Mouse (Mus musculus) heart, adult 2 months (tissue): Measurements from ENCODE around the gene Pde11a. TPM values are rescaled to one million over a fixed set of nuclear protein-coding genes. Genes with fewer than 3 reads are reported as not detected.

Experiments used
- DNase-seq, 2 experiments: peaks; one replicate each; pipeline ENCODE4 v3.0.0; 2021
- H3K27ac ChIP-seq: fragments of 200-600 bp; 2 replicates; pipeline ENCODE4 v1.8.1; 2022
- H3K27me3 ChIP-seq: fragments of 200-500 bp; 2 replicates; pipeline ENCODE4 v1.6.1; 2012; ENCODE audit warnings: mild to moderate bottlenecking, low read length, inconsistent platforms, mixed read lengths; ENCODE audit not compliant: control insufficient read depth, insufficient read depth
- H3K36me3 ChIP-seq: fragments of 200-500 bp; 2 replicates; pipeline ENCODE4 v1.6.1; 2012; ENCODE audit warnings: low read length, inconsistent platforms; ENCODE audit not compliant: control insufficient read depth, insufficient read depth
- H3K4me1 ChIP-seq: fragments of 200-500 bp; 2 replicates; pipeline ENCODE4 v1.6.1; 2011; ENCODE audit warnings: low read length; ENCODE audit not compliant: control insufficient read depth, insufficient read depth
- H3K4me3 ChIP-seq: fragments of 200-600 bp; 2 replicates; pipeline ENCODE4 v1.8.1; 2022
- H3K79me2 ChIP-seq: fragments of 200-500 bp; replicated peaks from 2 replicates; pipeline ENCODE4 v1.6.1; 2012; ENCODE audit warnings: mild to moderate bottlenecking, inconsistent platforms, low read length, moderate library complexity, mixed read lengths; ENCODE audit not compliant: control insufficient read depth, insufficient read depth
- H3K9ac ChIP-seq: fragments of 200-500 bp; 2 replicates; pipeline ENCODE4 v1.6.1; 2012; ENCODE audit warnings: low read depth, mild to moderate bottlenecking, control low read depth, inconsistent platforms, low read length, mixed read lengths
- CTCF ChIP-seq: fragments of 200-600 bp; IDR thresholded peaks from 2 replicates; pipeline ENCODE4 v1.8.1; 2022; ENCODE audit warnings: antibody characterized with exemption, mild to moderate bottlenecking, moderate library complexity
- EP300 ChIP-seq: fragments of 200-500 bp; IDR thresholded peaks from 2 replicates; pipeline ENCODE4 v1.6.1; 2011; ENCODE audit warnings: low read depth, low read length, control low read depth; ENCODE audit not compliant: insufficient read depth
- POLR2A ChIP-seq: fragments of 200-500 bp; IDR thresholded peaks from 2 replicates; pipeline ENCODE4 v1.6.1; 2011; ENCODE audit warnings: mild to moderate bottlenecking, low read depth, low read length, control low read depth; ENCODE audit not compliant: insufficient read depth
- WGBS: fragments of 180-500 bp; shearing (Covaris S2); methylation state at CpG from one replicate; pipeline ENCODE4 v1.1.7; 2018; 5-methylcytosine and 5-hydroxymethylcytosine counted together
- intact Hi-C: fragments of 180-260 bp; cut with DNase I; formaldehyde crosslinking; loops from one replicate; pipeline ENCODE4 v1.15.1; 2025
- polyA plus RNA-seq: library from polyadenylated mRNA; depleted of rRNA; stranded (reverse); fragments of >200 nt; gene quantifications from 2 replicates; pipeline ENCODE4 v1.2.3, GENCODE M21; 2012
- total RNA-seq, 2 experiments: library from RNA; stranded (reverse); gene quantifications; 2 replicates each; pipeline ENCODE4 v1.2.3; 2021

Pde11a gene
- total and polyA plus RNA-seq, 3 experiments = 0.12 to 1.4 (median 1.2) TPM

DNA sequence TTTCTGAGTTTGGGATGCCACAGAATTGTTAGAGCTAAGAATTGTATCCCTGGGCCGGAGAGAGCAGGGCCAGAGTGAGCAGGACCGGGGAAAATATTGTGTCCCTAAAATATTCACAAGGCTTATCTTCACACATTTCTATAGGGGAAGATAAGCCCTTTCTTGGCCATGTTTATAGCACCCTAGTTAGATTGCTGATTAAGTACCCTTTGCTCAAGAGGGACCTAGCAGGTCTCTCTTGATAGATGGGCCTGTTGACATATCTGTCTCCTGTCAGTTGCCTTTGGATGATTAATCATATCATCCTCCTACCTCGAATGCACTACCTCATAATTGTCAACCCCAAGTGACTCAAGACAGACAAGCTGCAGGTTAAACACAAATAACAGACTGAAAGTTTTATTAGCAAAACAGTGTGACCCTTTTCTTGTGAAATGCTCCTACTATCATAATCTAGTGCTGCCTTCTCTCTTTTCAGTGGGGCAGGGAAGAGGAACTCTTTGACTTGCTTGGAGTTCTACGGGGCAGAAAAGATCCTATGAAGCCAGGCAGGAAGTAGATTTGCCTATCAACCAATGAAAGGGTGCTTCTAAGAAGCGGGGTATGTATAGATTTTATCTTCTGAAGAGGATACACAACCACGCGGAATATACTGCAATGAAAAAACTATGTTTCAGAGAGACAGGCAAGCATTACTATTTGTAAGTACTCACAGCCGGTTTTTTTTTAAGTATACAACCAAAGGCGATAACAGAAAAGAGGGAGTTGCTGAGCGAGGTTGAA, 100.7 kb downstream of the Pde11a start:
- Histone ChIP-seq H3K27me3 (no peaks in the 10 kb centered on the region), H3K4me3 (no peak overlapping the region), H3K4me1 (no peaks in the 10 kb centered on the region), H3K27ac (no peak overlapping the region), H3K79me2 (no peaks in the 10 kb centered on the region), H3K9ac (no peak overlapping the region), H3K36me3 (no peaks in the 10 kb centered on the region)
- TF ChIP-seq POLR2A (no peak), CTCF (no peak), EP300 (no peak)
- WGBS = 61% methylated on average over 10 of the region's 10 CpGs
- DNase-seq = no peak
- intact Hi-C loops = no loop called here

DNA sequence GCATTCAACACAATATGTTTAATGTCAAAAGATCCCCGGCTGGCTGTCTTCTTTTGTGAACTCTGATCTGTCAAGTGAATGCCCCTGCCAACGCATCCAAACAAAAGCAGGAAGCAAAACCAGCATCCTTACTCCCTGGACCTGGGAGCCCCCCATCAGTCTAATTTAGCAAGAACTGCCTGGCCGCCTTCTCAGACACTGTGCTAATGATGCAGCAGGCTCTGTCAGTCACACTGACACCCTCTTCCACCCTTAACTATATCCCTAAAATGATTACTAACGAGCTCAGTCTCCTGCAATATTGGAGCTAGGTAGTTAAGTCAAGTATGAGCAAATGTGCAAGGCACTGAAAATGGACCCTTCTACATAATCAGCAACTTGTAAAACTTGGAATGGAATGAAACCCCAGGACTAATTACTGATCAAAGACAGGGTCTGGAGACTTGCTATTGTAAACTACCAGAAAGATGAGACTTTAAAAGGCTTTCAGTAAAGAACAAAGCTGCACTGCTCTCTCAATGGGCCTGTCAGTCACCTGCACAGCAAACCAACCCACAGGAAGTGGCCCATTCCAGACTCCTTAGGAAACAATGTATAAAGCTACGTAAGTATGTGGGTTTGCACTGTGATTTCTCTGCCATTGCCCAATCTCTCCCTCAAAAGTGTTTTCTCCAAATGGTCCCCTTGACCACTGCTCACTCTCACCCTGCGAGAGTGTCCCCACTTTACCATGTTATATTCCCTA, 118.0 kb downstream of the Pde11a start:
- Histone ChIP-seq H3K27me3 (no peaks in the 10 kb centered on the region), H3K27ac (no peak overlapping the region), H3K36me3 (no peaks in the 10 kb centered on the region), H3K79me2 (no peaks in the 10 kb centered on the region), H3K4me3 (no peak overlapping the region), H3K4me1 (no peaks in the 10 kb centered on the region), H3K9ac (no peak overlapping the region)
- 52% methylated on average over 6 of the region's 6 CpGs for WGBS
- intact Hi-C loops = no loop called here
- no peak for DNase-seq
- TF ChIP-seq EP300 (no peak), POLR2A (no peak), CTCF (no peak)

DNA sequence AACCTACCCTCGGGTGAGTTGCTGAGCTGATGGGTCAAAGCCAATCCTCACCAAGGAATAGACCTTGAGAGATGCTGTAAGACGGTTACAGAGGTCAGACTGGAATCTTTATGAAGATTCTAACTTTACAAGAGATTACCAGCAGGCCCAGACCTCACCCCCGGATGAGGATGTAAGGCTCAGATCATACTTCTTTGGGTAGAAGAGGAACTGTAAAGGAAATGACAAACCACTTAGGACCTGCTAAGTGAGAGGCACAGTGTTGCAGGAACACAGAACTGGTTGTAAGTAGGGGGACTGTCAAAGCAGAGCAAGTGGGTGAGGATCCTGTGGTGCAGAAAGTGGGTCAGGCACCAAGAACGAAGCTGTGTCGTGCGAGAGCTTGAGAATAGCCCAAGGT, 119.0 kb downstream of the Pde11a start:
- H3K36me3 ChIP-seq = no peaks in the 10 kb centered on the region
- no peak overlapping the region for H3K27ac ChIP-seq
- H3K4me3 ChIP-seq = no peak overlapping the region
- no peak for DNase-seq
- H3K4me1 ChIP-seq = no peaks in the 10 kb centered on the region
- no peaks in the 10 kb centered on the region for H3K27me3 ChIP-seq
- H3K79me2 ChIP-seq = no peaks in the 10 kb centered on the region
- 78% methylated on average over 6 of the region's 6 CpGs for WGBS
- intact Hi-C loops = no loop called here
- H3K9ac ChIP-seq = no peak overlapping the region
- TF ChIP-seq EP300 (no peak), CTCF (no peak), POLR2A (no peak)

DNA sequence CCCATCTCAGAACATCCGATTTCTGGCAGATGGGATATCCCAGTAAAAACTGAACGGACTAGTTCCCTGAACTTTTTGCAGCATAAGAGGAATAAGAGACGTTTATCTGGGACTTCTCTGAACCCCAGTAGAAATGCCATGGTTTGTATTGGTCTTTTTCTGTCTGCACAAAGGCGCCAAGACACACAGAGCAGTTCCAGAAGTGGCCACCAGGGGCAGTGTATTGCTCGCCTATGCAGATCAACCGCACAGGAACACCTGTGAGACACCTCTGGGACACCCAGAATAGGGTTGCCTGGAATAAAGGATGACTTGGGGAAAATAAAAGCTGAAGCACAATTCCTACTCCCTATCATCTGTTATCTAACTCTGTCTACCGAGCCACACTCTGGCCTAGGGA, 122.4 kb downstream of the Pde11a start:
- H3K36me3 ChIP-seq = no peaks in the 10 kb centered on the region
- 72% methylated on average over 7 of the region's 7 CpGs for WGBS
- H3K9ac ChIP-seq = no peak overlapping the region
- no peaks in the 10 kb centered on the region for H3K27me3 ChIP-seq
- intact Hi-C loops = no loop called here
- DNase-seq = peak in 1 of 2 experiments; percentile 18
- H3K4me1 ChIP-seq = no peaks in the 10 kb centered on the region
- H3K27ac ChIP-seq = no peak overlapping the region
- TF ChIP-seq CTCF = peak; percentile 76
- no peak for TF ChIP-seq EP300
- no peak overlapping the region for H3K4me3 ChIP-seq
- no peaks in the 10 kb centered on the region for H3K79me2 ChIP-seq

DNA sequence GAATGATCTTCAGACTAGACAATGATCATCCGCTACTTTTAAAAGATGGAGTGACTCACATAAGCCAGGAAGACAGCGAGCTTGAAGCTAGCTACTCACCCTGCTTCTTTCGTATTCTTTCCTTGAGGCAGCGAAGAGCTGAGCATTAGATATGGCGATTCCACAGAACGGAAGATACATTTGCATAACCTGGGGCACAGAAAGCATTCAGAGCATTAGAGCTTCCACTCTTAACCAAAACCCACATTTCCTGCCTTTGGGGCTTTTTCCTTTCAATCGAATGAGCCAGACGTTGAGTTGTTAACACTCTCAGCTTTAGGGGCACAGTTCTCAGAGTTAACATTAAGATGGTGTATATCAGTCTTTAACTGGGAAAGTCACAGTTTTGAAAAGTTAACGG, 123.4 kb downstream of the Pde11a start:
- no peak for TF ChIP-seq POLR2A
- TF ChIP-seq CTCF = no peak
- TF ChIP-seq EP300 = no peak
- H3K27me3 ChIP-seq = no peaks in the 10 kb centered on the region
- H3K36me3 ChIP-seq = no peaks in the 10 kb centered on the region
- intact Hi-C loops = no loop called here
- H3K4me3 ChIP-seq = no peak overlapping the region
- WGBS = 71% methylated on average over 9 of the region's 9 CpGs
- DNase-seq = no peak
- no peak overlapping the region for H3K9ac ChIP-seq
- H3K79me2 ChIP-seq = no peaks in the 10 kb centered on the region
- no peaks in the 10 kb centered on the region for H3K4me1 ChIP-seq
- no peak overlapping the region for H3K27ac ChIP-seq

DNA sequence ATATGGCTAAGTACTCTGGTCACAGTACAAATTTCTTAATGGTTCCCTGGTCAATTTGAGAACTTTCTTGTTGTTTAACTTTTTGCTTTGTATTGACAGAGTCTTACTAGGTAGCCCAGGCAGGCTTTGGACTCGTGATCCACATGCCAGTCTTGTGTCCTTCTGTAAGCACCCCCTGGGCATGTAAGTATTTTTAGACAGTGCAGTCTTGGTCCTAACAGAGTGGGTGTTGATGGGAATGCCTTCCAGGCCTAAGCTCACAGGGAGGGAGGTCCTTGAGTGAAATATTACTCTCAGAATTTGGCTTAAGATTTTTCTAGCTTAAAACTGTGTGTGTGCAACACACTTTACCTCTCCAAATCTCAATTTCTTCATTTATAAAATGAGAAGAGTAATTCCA, 153.4 kb downstream of the Pde11a start:
- intact Hi-C loops = no loop called here
- no peaks in the 10 kb centered on the region for H3K36me3 ChIP-seq
- no peaks in the 10 kb centered on the region for H3K27me3 ChIP-seq
- peak in 1 of 2 experiments; percentile 25 for DNase-seq
- no peaks in the 10 kb centered on the region for H3K79me2 ChIP-seq
- no peak overlapping the region for H3K4me3 ChIP-seq
- H3K4me1 ChIP-seq = no peaks in the 10 kb centered on the region
- TF ChIP-seq POLR2A = no peak
- TF ChIP-seq EP300 = 0 out of 2 replicates have a peak, but pooled peaks have one; percentile 47
- no peak for TF ChIP-seq CTCF
- peak overlapping the region; percentile 74 for H3K27ac ChIP-seq
- no peak overlapping the region for H3K9ac ChIP-seq
- 26% methylated on average over 1 of the region's 1 CpGs for WGBS
